Mouse (Mus musculus): ENCODE data around the gene Prpf6. TPM values are rescaled to one million over a fixed set of nuclear protein-coding genes. Genes with fewer than 3 reads are reported as not detected.

Prpf6 gene
- polyA plus RNA-seq, 1 experiment from 2014 or later: 69.5 TPM

DNA sequence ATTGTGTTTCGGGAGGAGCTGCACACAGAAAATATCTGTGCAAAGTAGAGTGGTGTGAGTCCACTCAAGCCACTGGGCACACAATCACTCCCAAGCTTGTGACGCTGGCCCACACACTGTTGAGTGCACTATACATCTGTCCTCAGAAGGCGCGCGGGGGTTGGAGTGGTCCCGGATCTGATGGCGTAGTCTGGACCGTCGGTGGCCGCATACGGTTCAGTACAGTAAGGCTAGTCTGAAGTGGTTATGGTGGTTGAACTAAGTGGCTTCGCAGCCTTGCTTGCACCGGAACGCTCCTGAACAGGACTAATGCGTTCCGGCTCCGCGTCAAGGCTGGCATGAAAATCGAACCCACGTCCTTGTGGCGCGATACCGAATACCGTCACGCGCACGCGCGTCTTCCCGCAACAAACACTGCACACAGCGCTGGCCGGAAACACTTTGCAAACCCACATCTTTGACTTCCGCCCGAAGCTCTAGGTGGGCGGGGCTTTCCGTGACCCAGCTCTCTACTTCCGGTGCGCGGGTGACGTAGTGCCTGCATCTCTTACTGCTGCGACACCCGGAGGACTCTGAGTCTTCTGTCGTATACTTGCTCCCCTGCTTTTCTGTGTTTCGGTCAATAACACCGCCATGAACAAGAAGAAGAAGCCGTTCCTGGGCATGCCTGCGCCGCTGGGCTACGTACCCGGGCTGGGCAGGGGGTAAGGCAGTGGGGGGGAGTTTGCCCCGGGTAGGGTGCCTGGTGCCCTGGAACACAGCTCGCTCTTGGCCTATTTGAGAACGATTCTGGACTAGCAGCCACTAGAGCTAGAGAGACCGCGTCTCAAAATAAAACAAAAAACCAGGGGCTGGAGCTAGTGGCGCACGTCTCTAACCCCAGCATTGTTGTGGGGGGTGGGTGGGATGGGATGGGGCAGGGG is 9.4 kb downstream of the Prpf6 start:
- no peaks in the 10 kb centered on the region; the same call in 1 of the 2 replicates for H3K27me3 ChIP-seq
- peak; percentile 93 for ATAC-seq (replicated peaks; ENCODE audit: low FRiP score)
- WGBS: 1% methylated on average over 57 of the region's 57 CpGs

DNA sequence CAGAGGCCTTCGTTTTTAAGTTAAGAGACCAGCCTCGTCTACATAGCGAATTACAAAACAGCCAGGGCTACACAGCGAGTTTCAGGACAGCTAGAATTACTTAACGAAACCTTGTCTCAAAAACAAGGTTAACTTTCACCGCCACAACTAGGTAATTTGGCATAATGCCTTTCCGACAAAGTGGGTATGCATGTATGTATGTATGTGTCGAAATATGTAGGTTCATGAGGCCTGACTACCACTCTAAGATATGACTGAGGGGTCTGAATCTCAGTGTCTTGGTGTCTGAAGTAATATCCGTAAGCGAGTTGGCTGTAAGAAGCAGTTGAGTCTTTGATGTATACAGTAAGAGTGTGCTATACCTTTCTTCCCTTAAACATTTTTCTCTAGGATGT is 10.1 kb downstream of the Prpf6 start:
- no peak for ATAC-seq (replicated peaks; ENCODE audit: low FRiP score)
- H3K4me3 ChIP-seq (replicated peaks): peak overlapping the region; percentile 96
- peaks cover 48% of the 10 kb centered on the region for H3K4me1 ChIP-seq
- no peak overlapping the region; the same call in 1 of the 2 replicates for H3K27ac ChIP-seq
- no peaks in the 10 kb centered on the region; the same call in 1 of the 2 replicates for H3K27me3 ChIP-seq
- 27% methylated on average over 10 of the region's 10 CpGs for WGBS
- peak overlapping the region; percentile 81 for H3K4me2 ChIP-seq
- H3K36me3 ChIP-seq: 0 out of 2 replicates have a peak, but pooled peaks cover 3% of the 10 kb centered on the region
- no peaks in the 10 kb centered on the region for H3K9me3 ChIP-seq (replicated peaks)
- H3K9ac ChIP-seq: peak overlapping the region; percentile 93

More for the DNA sequence above, 9.4 kb downstream of the Prpf6 start:
- Histone ChIP-seq H3K4me2 (peak overlapping the region; percentile 81), H3K27ac (peak overlapping the region; percentile 87), H3K36me3 (0 out of 2 replicates have a peak, but pooled peaks cover 6% of the 10 kb centered on the region), H3K4me1 (peaks cover 48% of the 10 kb centered on the region), H3K4me3 (replicated peaks) (peak overlapping the region; percentile 96), H3K9ac (peak overlapping the region; percentile 93), H3K9me3 (replicated peaks) (no peaks in the 10 kb centered on the region)

DNA sequence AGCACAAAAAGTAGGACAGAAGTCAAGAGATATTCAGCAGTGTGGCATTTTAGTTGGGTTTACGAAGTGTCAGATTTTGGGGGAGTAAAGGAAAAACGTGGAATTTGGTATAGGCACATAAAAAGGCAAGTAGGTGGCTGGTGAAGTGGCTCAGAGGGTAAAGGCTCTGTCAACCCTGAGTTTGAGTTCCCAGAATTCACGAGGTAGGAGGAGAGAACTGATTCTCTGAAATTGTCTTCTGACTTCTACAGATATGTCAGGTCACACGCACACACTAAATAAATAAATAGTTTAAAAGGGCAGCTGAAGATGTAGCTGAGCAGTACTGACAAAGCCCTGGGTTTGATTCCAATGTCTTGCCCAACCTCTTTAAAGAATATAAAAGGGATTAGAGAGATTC is 10.7 kb downstream of the Prpf6 start:
- H3K36me3 ChIP-seq: 0 out of 2 replicates have a peak, but pooled peaks cover 3% of the 10 kb centered on the region
- WGBS: 78% methylated on average over 4 of the region's 4 CpGs
- peak overlapping the region; percentile 96 for H3K4me3 ChIP-seq (replicated peaks)
- no peaks in the 10 kb centered on the region; the same call in 1 of the 2 replicates for H3K27me3 ChIP-seq
- peaks cover 43% of the 10 kb centered on the region for H3K4me1 ChIP-seq
- no peak overlapping the region for H3K27ac ChIP-seq
- no peak for ATAC-seq (replicated peaks; ENCODE audit: low FRiP score)
- H3K9ac ChIP-seq: no peak overlapping the region
- H3K4me2 ChIP-seq: peak overlapping the region; percentile 81
- H3K9me3 ChIP-seq (replicated peaks): no peaks in the 10 kb centered on the region

DNA sequence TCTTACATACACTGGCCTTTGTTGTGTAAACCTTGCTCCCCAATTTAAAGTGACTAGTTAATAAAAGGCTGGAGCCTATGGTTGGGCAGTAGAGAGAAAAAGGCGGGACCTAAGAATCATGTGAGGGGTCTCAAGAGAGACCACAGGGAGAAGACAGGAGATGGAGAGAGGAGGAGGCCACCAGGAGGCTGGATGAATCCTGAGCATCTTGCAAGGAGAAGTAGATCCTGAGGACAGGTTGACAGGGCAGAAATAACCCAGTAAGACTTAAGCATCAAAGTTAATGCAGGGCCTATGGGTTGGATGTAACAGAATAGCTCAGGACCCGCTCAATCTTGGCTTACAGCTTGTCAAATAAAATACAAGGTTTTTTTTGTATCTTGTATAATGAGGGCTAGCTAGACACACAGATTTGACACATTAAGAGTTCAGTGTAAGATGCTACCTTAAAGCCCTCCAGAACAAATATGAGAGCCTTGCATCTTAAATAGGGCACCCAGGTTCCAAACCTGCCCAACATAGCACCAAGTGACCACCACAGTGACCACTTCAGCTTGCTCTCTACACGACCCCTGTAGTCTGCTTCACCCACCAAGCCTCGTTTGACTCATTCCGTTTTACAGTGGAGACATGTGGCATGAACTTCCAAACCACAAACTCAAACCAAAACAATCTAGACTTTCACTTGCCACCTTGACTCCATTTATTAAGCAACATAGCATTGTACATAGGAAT is 27.3 kb downstream of the Prpf6 start:
- no peaks in the 10 kb centered on the region for H3K9me3 ChIP-seq (replicated peaks)
- WGBS: 87% methylated on average over 5 of the region's 5 CpGs

DNA sequence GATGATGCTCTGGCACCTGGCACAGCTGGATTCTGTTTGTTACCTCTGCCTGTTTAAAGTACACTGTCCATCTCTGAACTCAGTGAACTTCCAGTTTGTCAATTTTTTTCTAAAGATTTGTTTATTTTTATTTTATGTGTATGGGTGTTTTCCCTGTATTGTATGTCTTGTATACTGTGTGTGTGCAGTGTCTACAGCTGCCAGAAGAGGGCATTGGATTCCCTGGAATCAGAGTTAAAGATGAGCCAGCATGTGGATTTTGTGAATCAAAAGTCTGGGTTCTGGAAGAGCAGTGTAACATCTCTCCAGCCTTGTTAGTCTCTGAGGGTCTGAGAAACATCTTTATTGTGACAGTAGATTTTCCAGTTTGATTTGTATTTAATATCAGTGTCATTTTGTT is 31.7 kb downstream of the Prpf6 start:
- Histone ChIP-seq H3K4me1 (no peaks in the 10 kb centered on the region), H3K4me2 (no peak overlapping the region), H3K4me3 (replicated peaks) (no peak overlapping the region), H3K27ac (no peak overlapping the region), H3K36me3 (peaks cover 84% of the 10 kb centered on the region), H3K9ac (no peak overlapping the region), H3K27me3 (no peaks in the 10 kb centered on the region), H3K9me3 (replicated peaks) (no peaks in the 10 kb centered on the region)
- ATAC-seq (replicated peaks; ENCODE audit: low FRiP score): no peak

More for the DNA sequence above, 27.3 kb downstream of the Prpf6 start:
- Histone ChIP-seq H3K27ac (no peak overlapping the region), H3K9ac (no peak overlapping the region), H3K4me3 (replicated peaks) (no peak overlapping the region), H3K27me3 (no peaks in the 10 kb centered on the region), H3K4me2 (no peak overlapping the region), H3K36me3 (peaks cover 68% of the 10 kb centered on the region), H3K4me1 (no peaks in the 10 kb centered on the region)
- no peak for ATAC-seq (replicated peaks; ENCODE audit: low FRiP score)

DNA sequence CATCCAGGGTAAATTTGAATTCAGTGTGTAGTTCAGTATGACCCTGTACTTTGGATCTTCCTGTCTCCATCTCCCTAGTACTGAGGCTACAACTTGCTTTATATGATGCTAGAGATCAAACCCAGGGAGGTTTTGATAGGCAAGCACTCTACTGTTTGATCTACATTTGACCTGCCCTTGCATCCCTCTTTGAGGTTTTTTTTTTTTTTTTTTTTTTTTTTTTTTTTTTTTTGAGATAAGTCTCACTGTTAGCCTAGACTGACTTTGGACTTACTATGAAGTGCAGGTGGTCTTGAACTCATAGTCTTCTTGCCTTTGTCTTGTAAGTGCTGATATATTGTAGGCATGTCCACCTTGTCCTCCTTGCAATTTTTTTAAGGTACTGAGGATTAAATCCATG is 36.8 kb downstream of the Prpf6 start:
- no peak for ATAC-seq (replicated peaks; ENCODE audit: low FRiP score)
- Histone ChIP-seq H3K4me1 (no peaks in the 10 kb centered on the region), H3K27me3 (no peaks in the 10 kb centered on the region), H3K9me3 (replicated peaks) (no peaks in the 10 kb centered on the region), H3K4me3 (replicated peaks) (no peak overlapping the region), H3K4me2 (no peak overlapping the region), H3K36me3 (peaks cover 71% of the 10 kb centered on the region), H3K9ac (no peak overlapping the region), H3K27ac (no peak overlapping the region)

DNA sequence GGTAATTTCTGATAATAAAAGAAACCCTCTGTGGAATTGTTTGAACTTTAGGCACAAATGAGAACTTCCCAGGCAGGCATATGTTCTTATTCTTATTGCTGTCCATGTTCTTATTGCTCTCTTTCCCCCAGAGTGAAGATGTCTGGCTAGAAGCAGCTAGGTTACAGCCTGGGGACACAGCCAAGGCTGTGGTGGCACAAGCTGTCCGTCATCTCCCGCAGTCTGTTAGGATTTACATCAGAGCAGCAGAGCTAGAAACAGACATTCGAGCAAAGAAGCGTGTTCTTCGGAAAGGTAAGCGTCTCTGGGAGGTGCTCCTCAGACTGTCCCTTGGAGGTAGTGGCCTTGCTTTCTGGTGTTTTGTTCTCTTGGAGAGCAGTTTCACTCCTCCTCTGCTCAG is 41.0 kb downstream of the Prpf6 start:
- WGBS: 92% methylated on average over 6 of the region's 6 CpGs
- Histone ChIP-seq H3K9me3 (replicated peaks) (no peaks in the 10 kb centered on the region), H3K4me3 (replicated peaks) (no peak overlapping the region), H3K27ac (no peak overlapping the region), H3K4me2 (no peak overlapping the region), H3K9ac (no peak overlapping the region), H3K36me3 (peaks cover 73% of the 10 kb centered on the region), H3K27me3 (no peaks in the 10 kb centered on the region), H3K4me1 (no peaks in the 10 kb centered on the region)
- ATAC-seq (replicated peaks; ENCODE audit: low FRiP score): no peak

DNA sequence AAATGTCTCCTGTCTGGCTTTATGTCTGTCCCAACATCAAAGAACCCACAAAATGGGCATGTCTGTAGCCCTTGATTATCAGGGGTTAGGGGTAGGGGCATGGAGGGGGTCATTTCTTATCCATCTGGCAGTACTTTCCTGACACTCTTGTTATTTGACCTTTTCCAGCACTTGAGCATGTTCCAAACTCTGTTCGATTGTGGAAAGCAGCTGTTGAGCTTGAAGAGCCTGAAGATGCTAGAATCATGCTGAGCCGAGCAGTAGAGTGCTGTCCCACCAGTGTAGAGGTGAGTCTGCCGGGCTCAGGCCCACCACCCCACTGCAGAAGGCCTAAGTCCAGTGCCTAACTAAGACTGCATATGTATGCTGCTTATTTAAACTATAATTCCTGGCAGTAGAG is 44.2 kb downstream of the Prpf6 start:
- 91% methylated on average over 3 of the region's 3 CpGs for WGBS
- Histone ChIP-seq H3K9ac (no peak overlapping the region), H3K27ac (no peak overlapping the region), H3K36me3 (peaks cover 85% of the 10 kb centered on the region), H3K4me3 (replicated peaks) (no peak overlapping the region), H3K4me2 (no peak overlapping the region), H3K4me1 (no peaks in the 10 kb centered on the region), H3K9me3 (replicated peaks) (no peaks in the 10 kb centered on the region), H3K27me3 (no peaks in the 10 kb centered on the region)
- ATAC-seq (replicated peaks; ENCODE audit: low FRiP score): no peak

DNA sequence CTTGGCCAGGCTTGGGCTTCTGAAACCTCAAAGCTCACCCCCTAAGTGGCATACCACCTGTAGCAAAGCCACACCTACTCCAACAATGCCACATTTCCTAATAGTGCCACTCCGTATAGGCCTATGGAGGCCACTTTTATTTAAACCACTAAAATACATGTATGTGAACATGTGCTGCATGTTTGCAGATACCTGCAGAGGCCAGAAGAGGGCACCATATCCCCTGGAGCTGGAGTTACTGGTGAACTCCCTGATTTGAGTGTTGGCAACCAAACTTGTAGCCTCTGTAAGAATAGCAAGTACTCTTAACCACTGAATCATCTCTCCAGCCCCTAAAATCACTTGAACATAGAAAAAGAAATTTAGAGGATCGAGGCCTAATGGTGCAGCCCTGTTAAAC is 52.7 kb downstream of the Prpf6 start:
- ATAC-seq (replicated peaks; ENCODE audit: low FRiP score): no peak

DNA sequence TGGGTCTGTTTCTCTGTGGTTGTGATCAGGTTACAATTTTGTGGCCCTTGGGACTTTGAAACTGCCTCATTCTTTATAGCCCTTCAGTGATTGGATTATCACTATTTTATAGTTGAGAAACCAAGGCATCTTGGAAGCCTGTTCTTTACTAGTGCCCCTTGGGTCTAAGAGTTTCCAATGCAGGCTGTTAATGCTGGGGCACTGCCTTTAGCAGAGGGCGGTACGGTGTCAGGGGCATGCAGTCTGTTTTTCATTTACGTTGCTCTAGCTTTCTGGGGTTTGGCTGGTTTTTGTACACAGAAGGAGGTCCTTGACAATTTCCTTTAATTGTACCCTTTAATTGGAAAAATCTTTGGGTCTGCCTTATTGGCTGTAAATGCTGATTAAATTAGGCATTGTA is 54.0 kb downstream of the Prpf6 start:
- Histone ChIP-seq H3K4me2 (no peak overlapping the region), H3K9ac (no peak overlapping the region), H3K27ac (no peak overlapping the region), H3K4me1 (no peaks in the 10 kb centered on the region), H3K27me3 (no peaks in the 10 kb centered on the region), H3K9me3 (replicated peaks) (no peaks in the 10 kb centered on the region), H3K36me3 (peaks cover 100% of the 10 kb centered on the region), H3K4me3 (replicated peaks) (no peak overlapping the region)
- no peak for ATAC-seq (replicated peaks; ENCODE audit: low FRiP score)
- WGBS: 92% methylated on average over 3 of the region's 3 CpGs

More for the DNA sequence above, 52.7 kb downstream of the Prpf6 start:
- Histone ChIP-seq H3K4me3 (replicated peaks) (no peak overlapping the region), H3K9ac (no peak overlapping the region), H3K4me2 (no peak overlapping the region), H3K27ac (no peak overlapping the region), H3K9me3 (replicated peaks) (no peaks in the 10 kb centered on the region), H3K27me3 (no peaks in the 10 kb centered on the region), H3K4me1 (no peaks in the 10 kb centered on the region), H3K36me3 (peaks cover 99% of the 10 kb centered on the region)
- 93% methylated on average over 2 of the region's 2 CpGs for WGBS

DNA sequence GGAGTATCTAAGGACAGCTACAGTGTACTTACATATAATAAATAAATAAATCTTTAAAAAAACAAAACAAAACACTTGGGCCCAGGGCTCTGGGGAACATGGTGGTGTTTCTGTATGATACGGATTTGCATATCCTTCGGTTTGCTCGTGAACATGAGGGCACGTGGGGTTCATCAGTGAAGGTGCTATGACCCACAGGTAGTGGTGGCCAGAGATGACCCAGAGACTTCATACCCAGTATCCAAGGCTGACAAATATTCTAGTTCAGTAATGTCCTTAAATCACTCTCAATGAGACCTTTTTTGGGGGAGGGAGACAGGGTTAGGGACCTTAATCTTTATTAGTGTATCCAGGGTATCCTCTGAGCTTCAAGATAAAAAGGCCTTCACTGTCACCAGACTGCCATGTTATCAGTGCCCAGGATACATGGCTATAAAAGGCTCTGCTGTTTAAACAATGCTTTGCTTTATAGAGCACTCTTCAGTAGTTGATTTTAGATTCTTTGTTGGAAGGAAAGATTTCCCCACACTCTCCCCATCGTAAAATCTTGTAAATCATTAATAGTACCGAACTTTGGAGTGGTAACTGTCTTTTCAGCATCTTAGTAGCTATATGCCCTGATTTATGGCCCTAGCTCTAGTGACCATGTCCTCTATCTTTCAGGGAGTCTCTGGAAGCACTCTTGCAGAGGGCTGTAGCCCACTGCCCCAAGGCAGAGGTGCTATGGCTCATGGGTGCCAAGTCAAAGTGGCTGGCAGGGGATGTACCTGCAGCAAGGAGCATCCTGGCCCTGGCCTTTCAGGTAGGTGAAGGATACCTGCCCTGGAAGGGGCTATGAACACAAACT is 55.2 kb downstream of the Prpf6 start:
- ATAC-seq (replicated peaks; ENCODE audit: low FRiP score): no peak
- H3K9ac ChIP-seq: no peak overlapping the region

More for the DNA sequence above, 55.2 kb downstream of the Prpf6 start:
- Histone ChIP-seq H3K36me3 (peaks cover 100% of the 10 kb centered on the region), H3K9me3 (replicated peaks) (no peaks in the 10 kb centered on the region), H3K4me3 (replicated peaks) (no peak overlapping the region), H3K4me2 (no peak overlapping the region), H3K27ac (no peak overlapping the region), H3K4me1 (no peaks in the 10 kb centered on the region), H3K27me3 (no peaks in the 10 kb centered on the region)
- 76% methylated on average over 6 of the region's 6 CpGs for WGBS
